Mouse (Mus musculus) liver, embryonic 14.5 days (tissue): ENCODE results near the gene Cercam. TPM values are rescaled to one million over a fixed set of nuclear protein-coding genes. Genes with fewer than 3 reads are reported as not detected.

Source experiments
- ATAC-seq: fragments of 200-750 bp; cut with Nextera tagmentation; 2 replicates; pipeline ENCODE4 v1.8.0; 2017; ENCODE audit warnings: moderate number of reproducible peaks, mild to moderate bottlenecking, moderate library complexity; ENCODE audit not compliant: insufficient read depth
- DNase-seq, 3 experiments: peaks; one replicate each; pipeline ENCODE4 v3.0.0-alpha.2; 2012 to 2013; ENCODE audit warnings: low read depth in 3 of 3, low spot score in 3 of 3
- H3K27ac ChIP-seq: fragments of 300-500 bp; sonication (generic); 2 replicates; pipeline ENCODE4 v1.5.1; 2014; ENCODE audit warnings: moderate library complexity, mild to moderate bottlenecking, control low read depth, inconsistent platforms
- H3K27me3 ChIP-seq: fragments of 300-500 bp; sonication (generic); 2 replicates; pipeline ENCODE4 v1.6.1; 2014; ENCODE audit warnings: mild to moderate bottlenecking, low read length, moderate library complexity; ENCODE audit not compliant: control insufficient read depth, insufficient read depth
- H3K36me3 ChIP-seq: fragments of 300-500 bp; sonication (generic); replicated peaks from 2 replicates; pipeline ENCODE4 v1.6.1; 2014; ENCODE audit warnings: low read depth; ENCODE audit not compliant: control insufficient read depth, insufficient read depth
- H3K4me1 ChIP-seq, 2 experiments: fragments of 200-500 bp in 1 of 2; fragments of 300-500 bp in 1 of 2; sonication (generic) in 1 of 2; replicated peaks; 2 replicates each; pipeline ENCODE4 v1.6.1; 2012 to 2014; ENCODE audit warnings: antibody characterized with exemption in 1 of 2, inconsistent platforms in 1 of 2, low read length in 1 of 2; ENCODE audit not compliant: control insufficient read depth in 2 of 2, insufficient read depth in 2 of 2
- H3K4me2 ChIP-seq: fragments of 300-500 bp; sonication (generic); 2 replicates; pipeline ENCODE4 v1.6.1; 2014; ENCODE audit warnings: low read depth, mild to moderate bottlenecking, control low read depth, moderate library complexity
- H3K4me3 ChIP-seq, 2 experiments: fragments of 200-500 bp in 1 of 2; fragments of 300-500 bp in 1 of 2; sonication (generic) in 1 of 2; 2 replicates each; pipeline ENCODE4 v1.5.1; 2012 to 2014; ENCODE audit warnings: low read depth in 2 of 2, low read length in 2 of 2, mild to moderate bottlenecking in 2 of 2, control low read depth in 1 of 2, inconsistent platforms in 1 of 2, moderate library complexity in 1 of 2; ENCODE audit not compliant: insufficient read depth in 1 of 2
- H3K9ac ChIP-seq: fragments of 300-500 bp; sonication (generic); replicated peaks from 2 replicates; pipeline ENCODE4 v1.6.1; 2014; ENCODE audit warnings: mild to moderate bottlenecking, control low read depth, moderate library complexity
- H3K9me3 ChIP-seq: fragments of 300-500 bp; sonication (generic); 2 replicates; pipeline ENCODE4 v1.6.1; 2016; ENCODE audit warnings: low read length, mixed read lengths; ENCODE audit not compliant: control insufficient read depth
- CTCF ChIP-seq: IDR thresholded peaks from 2 replicates; pipeline ENCODE4 v1.5.1; 2016; ENCODE audit warnings: antibody characterized with exemption, low read depth, control low read depth
- EP300 ChIP-seq: IDR thresholded peaks from 2 replicates; pipeline ENCODE4 v1.6.1; 2016; ENCODE audit warnings: antibody characterized with exemption, low read depth
- WGBS: fragments of 180-500 bp; shearing (Covaris S2); extraction: QIAGEN DNeasy Blood & Tissue Kit; methylation state at CpG from one replicate; pipeline ENCODE4 v1.1.7; 2014; ENCODE audit not compliant: insufficient replicate concordance; 5-methylcytosine and 5-hydroxymethylcytosine counted together
- polyA plus RNA-seq, 2 experiments: library from polyadenylated mRNA; depleted of rRNA in 1 of 2; stranded (reverse) in 1 of 2; unstranded in 1 of 2; fragments of >200 nt; fragmentation: Nextera tagmentation in 1 of 2; extraction: Ambion mirVana in 1 of 2; gene quantifications; 2 replicates each; pipeline versions ENCODE4 v1.2.1 to v1.2.3; 2012 to 2014

Cercam gene
- 20.1 and 20.4 TPM in 2 replicates for polyA plus RNA-seq (2012; rRNA removed)
- polyA plus RNA-seq (2014; fragmentation: Nextera tagmentation; extraction: Ambion mirVana) = 16.6 and 23.1 TPM in 2 replicates

GRCm38 (mm10) chr2:29868949-29869645, at the start of gene Cercam:
Gene Cercam, plus strand, starts transcription at chr2:29869164.
- Histone ChIP-seq H3K9ac (peak within 1 kb of the TSS; percentile 97), H3K4me3 (peak within 1 kb of the TSS; percentile 68 to 91), H3K4me1 (peaks cover 13% of the 10 kb centered on the region in 2 experiments), H3K36me3 (peaks cover 32% of the 10 kb centered on the region), H3K9me3 (no peaks in the 10 kb centered on the region), H3K27me3 (no peaks in the 10 kb centered on the region), H3K4me2 (peak within 1 kb of the TSS; percentile 90), H3K27ac (peak within 1 kb of the TSS; percentile 94)
- ATAC-seq = peak; percentile 82
- TF ChIP-seq EP300 = no peak; the same call in 1 of the 2 replicates
- TF ChIP-seq CTCF = peak; percentile 98
- WGBS = under 1% methylated on average over 43 of the region's 44 CpGs
- peak; percentile 76 to 89 (median 80) for DNase-seq

DNA sequence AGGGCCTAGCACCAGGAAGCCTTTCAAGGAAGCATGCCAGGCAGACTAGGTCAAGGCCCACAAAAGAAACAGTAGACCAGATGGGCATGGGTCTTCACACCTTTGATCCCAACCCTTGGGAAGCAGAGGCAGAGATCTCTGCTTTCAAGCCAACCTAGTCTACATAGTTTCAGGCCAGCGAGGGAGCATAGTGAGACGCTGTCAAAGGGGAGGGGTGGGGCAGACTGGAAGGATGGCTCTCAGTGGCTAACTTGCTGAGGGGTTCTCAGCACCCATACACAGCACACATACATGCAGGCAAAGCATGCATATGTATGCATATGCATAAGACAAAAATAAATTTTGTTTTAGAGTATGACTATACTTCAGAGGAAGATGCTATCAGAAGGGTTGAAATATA, 49.6 kb upstream of the Cercam start:
- Histone ChIP-seq H3K9ac (no peak overlapping the region), H3K9me3 (no peaks in the 10 kb centered on the region), H3K36me3 (no peaks in the 10 kb centered on the region), H3K4me3 (no peak overlapping the region; a peak in 1 of 4 replicates), H3K4me1 (peaks cover 0 to 12% of the 10 kb centered on the region in 2 experiments; a peak in 3 of 4 replicates), H3K27ac (no peak overlapping the region), H3K27me3 (no peaks in the 10 kb centered on the region), H3K4me2 (peak overlapping the region; percentile 73)
- no peak for DNase-seq
- TF ChIP-seq EP300 = no peak
- no peak for TF ChIP-seq CTCF
- 34% methylated on average over 2 of the region's 2 CpGs for WGBS
- no peak for ATAC-seq

DNA sequence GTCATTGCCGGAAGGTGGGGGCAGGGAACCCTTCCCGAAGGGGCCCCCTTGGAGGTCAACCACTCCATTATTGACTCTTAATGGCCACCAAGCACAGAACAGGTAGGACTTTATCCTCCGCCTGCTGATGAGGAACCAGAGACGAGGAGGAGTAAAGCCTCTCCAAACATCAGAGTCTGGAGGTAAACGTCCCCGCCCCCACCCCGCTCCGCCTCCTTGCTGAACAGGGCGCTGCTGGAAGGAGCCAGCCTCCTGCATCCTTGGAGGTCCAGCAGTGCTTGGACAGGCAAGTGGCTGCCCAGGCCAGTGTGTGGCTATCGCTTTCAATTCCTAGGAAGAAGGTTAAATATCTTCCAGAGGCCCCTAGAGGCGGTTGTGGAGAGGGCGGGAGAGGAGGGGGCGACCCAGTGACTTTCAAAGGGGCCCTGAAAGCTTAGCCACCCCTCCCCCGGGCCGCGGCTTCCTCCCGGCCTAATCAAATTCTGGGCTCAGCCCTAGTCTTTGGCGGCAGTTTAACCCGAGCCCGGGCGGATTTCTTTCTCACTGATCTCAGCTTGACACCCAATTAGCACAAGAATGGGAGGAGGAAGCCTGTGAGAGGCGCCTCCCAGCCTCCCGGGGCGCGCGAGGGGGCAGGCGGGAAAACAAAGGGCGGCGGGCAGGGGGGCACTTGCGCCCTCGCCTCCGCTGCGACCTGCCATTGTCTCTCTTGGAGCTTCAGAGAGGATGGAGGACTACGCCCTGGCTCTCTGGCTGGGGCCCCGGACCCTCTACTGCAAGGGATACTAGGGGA, 48.7 kb upstream of the Cercam start, which contains the start of gene Urm1:
Gene Urm1, plus strand, starts transcription at position 51 of the 793 bp plus-strand sequence.
- Histone ChIP-seq H3K4me1 (peaks cover 0 to 12% of the 10 kb centered on the region in 2 experiments; a peak in 3 of 4 replicates), H3K27ac (peak within 1 kb of the TSS; percentile 1; the same call in 1 of the 2 replicates), H3K36me3 (no peaks in the 10 kb centered on the region), H3K9ac (peak within 1 kb of the TSS; percentile 61), H3K4me3 (peak within 1 kb of the TSS; percentile 44 to 48), H3K27me3 (no peaks in the 10 kb centered on the region), H3K9me3 (no peaks in the 10 kb centered on the region), H3K4me2 (peak within 1 kb of the TSS; percentile 73)
- DNase-seq (peak; percentile 46 to 51 (median 46)), ATAC-seq (peak; percentile 77)
- TF ChIP-seq EP300 (no peak), CTCF (0 out of 2 replicates have a peak, but pooled peaks have one; percentile 1)
- WGBS = 2% methylated on average over 35 of the region's 35 CpGs

DNA sequence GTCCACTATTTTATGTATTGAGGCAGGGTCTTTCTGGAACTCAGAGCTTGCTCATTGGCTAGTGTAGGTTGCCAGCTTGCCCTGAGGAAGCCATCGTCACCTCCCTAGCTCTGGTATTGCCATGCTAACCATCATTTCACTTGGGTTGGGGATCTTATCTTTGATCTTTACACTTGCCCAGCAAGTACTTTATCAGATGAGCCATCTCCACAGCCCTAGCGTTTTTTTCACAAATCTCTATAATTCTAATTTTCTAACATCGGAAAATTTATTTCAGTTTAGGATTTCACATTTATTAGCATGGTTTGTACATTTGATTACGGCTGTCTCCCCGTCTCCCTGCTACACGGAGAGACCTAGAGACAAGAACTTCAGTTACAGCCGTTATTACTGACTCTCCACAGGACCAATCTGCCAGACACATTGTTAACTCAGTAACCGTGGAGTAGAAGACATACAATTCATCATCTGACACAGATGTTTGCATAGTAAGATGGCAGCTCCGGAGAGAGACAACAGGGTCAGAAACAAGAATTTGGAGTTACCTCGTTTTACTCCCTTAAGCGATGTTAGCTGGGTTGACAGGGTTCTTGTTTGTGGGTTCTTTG, 42.5 kb upstream of the Cercam start:
- Histone ChIP-seq H3K9me3 (no peaks in the 10 kb centered on the region), H3K9ac (peak overlapping the region; percentile 87), H3K4me2 (peak overlapping the region; percentile 96), H3K36me3 (no peaks in the 10 kb centered on the region), H3K27me3 (no peaks in the 10 kb centered on the region), H3K4me1 (peaks cover 12 to 16% of the 10 kb centered on the region in 2 experiments), H3K27ac (peak overlapping the region; percentile 84), H3K4me3 (peak overlapping the region; percentile 80 to 99)
- TF ChIP-seq CTCF (no peak), EP300 (no peak)
- ATAC-seq = peak; percentile 30; the same call in 1 of the 2 replicates
- 7% methylated on average over 11 of the region's 11 CpGs for WGBS
- no peak for DNase-seq
